Mouse (Mus musculus): ENCODE data around the gene Acsf3. TPM values are rescaled to one million over a fixed set of nuclear protein-coding genes. Genes with fewer than 3 reads are reported as not detected.

Gene Acsf3
- polyA plus RNA-seq, 1 experiment = 21.8 TPM

- Histone ChIP-seq H3K4me1 (ENCODE audit: control insufficient read depth, insufficient read depth, low read length) (peaks cover 10% of the 10 kb centered on the region), H3K27ac (ENCODE audit: insufficient read depth, low read length) (no peak overlapping the region)
- TF ChIP-seq POLR2A (IDR thresholded peaks at IDR 0.05; ENCODE audit: extremely low read depth, insufficient read depth, low read length) = no peak
- no peak for TF ChIP-seq CTCF (IDR thresholded peaks at IDR 0.05; ENCODE audit: extremely low read depth, insufficient read depth, low read length)
Measured at GRCm38 (mm10) chr8:122739102-122739725, 36.1 kb upstream of the Acsf3 start.

GRCm38 (mm10) chr8:122742471-122742870 lies 32.8 kb upstream of the Acsf3 start:
- Histone ChIP-seq H3K4me3 (ENCODE audit: insufficient read depth, low read length) (no peak overlapping the region), H3K4me1 (ENCODE audit: control insufficient read depth, insufficient read depth, low read length) (peaks cover 13% of the 10 kb centered on the region), H3K27ac (ENCODE audit: insufficient read depth, low read length) (no peak overlapping the region)
- TF ChIP-seq POLR2A (IDR thresholded peaks at IDR 0.05; ENCODE audit: extremely low read depth, insufficient read depth, low read length) (no peak), CTCF (IDR thresholded peaks at IDR 0.05; ENCODE audit: extremely low read depth, insufficient read depth, low read length) (no peak)

More at GRCm38 (mm10) chr8:122739102-122739725, 36.1 kb upstream of the Acsf3 start:
- H3K4me3 ChIP-seq (ENCODE audit: insufficient read depth, low read length) = no peak overlapping the region

GRCm38 (mm10) chr8:122745022-122745749 lies 30.1 kb upstream of the Acsf3 start:
- TF ChIP-seq CTCF (IDR thresholded peaks at IDR 0.05; ENCODE audit: extremely low read depth, insufficient read depth, low read length) (no peak), POLR2A (IDR thresholded peaks at IDR 0.05; ENCODE audit: extremely low read depth, insufficient read depth, low read length) (no peak)
- H3K27ac ChIP-seq (ENCODE audit: insufficient read depth, low read length) = no peak overlapping the region
- H3K4me1 ChIP-seq (ENCODE audit: control insufficient read depth, insufficient read depth, low read length) = peaks cover 10% of the 10 kb centered on the region
- no peak overlapping the region for H3K4me3 ChIP-seq (ENCODE audit: insufficient read depth, low read length)

- H3K4me1 ChIP-seq (ENCODE audit: control insufficient read depth, insufficient read depth, low read length) = peaks cover 10% of the 10 kb centered on the region
- TF ChIP-seq POLR2A (IDR thresholded peaks at IDR 0.05; ENCODE audit: extremely low read depth, insufficient read depth, low read length) = no peak
- no peak for TF ChIP-seq CTCF (IDR thresholded peaks at IDR 0.05; ENCODE audit: extremely low read depth, insufficient read depth, low read length)
- H3K4me3 ChIP-seq (ENCODE audit: insufficient read depth, low read length) = no peak overlapping the region
- H3K27ac ChIP-seq (ENCODE audit: insufficient read depth, low read length) = no peak overlapping the region
Measured at GRCm38 (mm10) chr8:122745750-122746275, 29.5 kb upstream of the Acsf3 start.

GRCm38 (mm10) chr8:122746439-122746838 lies 28.8 kb upstream of the Acsf3 start:
- H3K4me3 ChIP-seq (ENCODE audit: insufficient read depth, low read length) = no peak overlapping the region
- TF ChIP-seq CTCF (IDR thresholded peaks at IDR 0.05; ENCODE audit: extremely low read depth, insufficient read depth, low read length) = no peak
- TF ChIP-seq POLR2A (IDR thresholded peaks at IDR 0.05; ENCODE audit: extremely low read depth, insufficient read depth, low read length) = no peak
- peaks cover 10% of the 10 kb centered on the region for H3K4me1 ChIP-seq (ENCODE audit: control insufficient read depth, insufficient read depth, low read length)
- no peak overlapping the region for H3K27ac ChIP-seq (ENCODE audit: insufficient read depth, low read length)

GRCm38 (mm10) chr8:122747825-122748224 lies 27.5 kb upstream of the Acsf3 start:
- Histone ChIP-seq H3K27ac (ENCODE audit: insufficient read depth, low read length) (no peak overlapping the region), H3K4me1 (ENCODE audit: control insufficient read depth, insufficient read depth, low read length) (peaks cover 10% of the 10 kb centered on the region), H3K4me3 (ENCODE audit: insufficient read depth, low read length) (no peak overlapping the region)
- TF ChIP-seq POLR2A (IDR thresholded peaks at IDR 0.05; ENCODE audit: extremely low read depth, insufficient read depth, low read length) (no peak), CTCF (IDR thresholded peaks at IDR 0.05; ENCODE audit: extremely low read depth, insufficient read depth, low read length) (no peak)

- TF ChIP-seq CTCF (IDR thresholded peaks at IDR 0.05; ENCODE audit: extremely low read depth, insufficient read depth, low read length) (no peak), POLR2A (IDR thresholded peaks at IDR 0.05; ENCODE audit: extremely low read depth, insufficient read depth, low read length) (no peak)
- peaks cover 8% of the 10 kb centered on the region for H3K4me1 ChIP-seq (ENCODE audit: control insufficient read depth, insufficient read depth, low read length)
- H3K4me3 ChIP-seq (ENCODE audit: insufficient read depth, low read length) = peak overlapping the region; percentile 93
- no peak overlapping the region for H3K27ac ChIP-seq (ENCODE audit: insufficient read depth, low read length)
Measured at GRCm38 (mm10) chr8:122749333-122749958, 25.8 kb upstream of the Acsf3 start.

GRCm38 (mm10) chr8:122751342-122751741 lies 23.9 kb upstream of the Acsf3 start:
- no peak for TF ChIP-seq CTCF (IDR thresholded peaks at IDR 0.05; ENCODE audit: extremely low read depth, insufficient read depth, low read length)
- Histone ChIP-seq H3K4me1 (ENCODE audit: control insufficient read depth, insufficient read depth, low read length) (peaks cover 4% of the 10 kb centered on the region; the same call in 1 of the 2 replicates), H3K27ac (ENCODE audit: insufficient read depth, low read length) (peak overlapping the region; percentile 68), H3K4me3 (ENCODE audit: insufficient read depth, low read length) (peak overlapping the region; percentile 93)

- Histone ChIP-seq H3K4me1 (ENCODE audit: control insufficient read depth, insufficient read depth, low read length) (no peaks in the 10 kb centered on the region), H3K27ac (ENCODE audit: insufficient read depth, low read length) (peak overlapping the region; percentile 68), H3K4me3 (ENCODE audit: insufficient read depth, low read length) (peak overlapping the region; percentile 93)
- TF ChIP-seq POLR2A (IDR thresholded peaks at IDR 0.05; ENCODE audit: extremely low read depth, insufficient read depth, low read length) (peak; percentile 68), CTCF (IDR thresholded peaks at IDR 0.05; ENCODE audit: extremely low read depth, insufficient read depth, low read length) (no peak)
Measured at GRCm38 (mm10) chr8:122752111-122752721, 23.1 kb upstream of the Acsf3 start.

Measured in cortical plate, adult 2 months (tissue).